Mouse (Mus musculus) spleen, adult 12 weeks (tissue): ENCODE results near the gene Gabrb2.

Experiments
- DNase-seq: peaks from one replicate; pipeline ENCODE4 v3.0.0; 2022; ENCODE audit warnings: low spot score

Gabrb2 gene

DNA sequence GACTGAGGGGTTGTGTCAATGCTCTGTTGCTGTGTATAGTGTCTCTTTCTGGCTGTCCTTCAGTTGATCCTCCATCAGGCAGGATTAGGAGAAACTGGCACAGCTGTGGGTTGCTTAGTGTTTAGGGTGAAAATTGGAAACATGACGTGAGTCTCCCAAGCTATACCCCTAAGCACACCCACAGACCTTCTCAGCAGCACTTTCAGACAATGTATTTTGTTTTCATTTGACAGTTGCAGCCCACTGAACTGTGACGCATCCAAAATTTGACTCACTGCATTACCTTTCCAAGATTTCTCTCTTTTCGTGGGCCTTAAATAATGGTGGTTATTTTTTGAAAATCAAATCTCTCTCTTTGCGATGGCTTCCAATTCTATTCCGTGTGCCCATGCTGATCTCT, 115.7 kb downstream of the Gabrb2 start:
- DNase-seq, result no peak

DNA sequence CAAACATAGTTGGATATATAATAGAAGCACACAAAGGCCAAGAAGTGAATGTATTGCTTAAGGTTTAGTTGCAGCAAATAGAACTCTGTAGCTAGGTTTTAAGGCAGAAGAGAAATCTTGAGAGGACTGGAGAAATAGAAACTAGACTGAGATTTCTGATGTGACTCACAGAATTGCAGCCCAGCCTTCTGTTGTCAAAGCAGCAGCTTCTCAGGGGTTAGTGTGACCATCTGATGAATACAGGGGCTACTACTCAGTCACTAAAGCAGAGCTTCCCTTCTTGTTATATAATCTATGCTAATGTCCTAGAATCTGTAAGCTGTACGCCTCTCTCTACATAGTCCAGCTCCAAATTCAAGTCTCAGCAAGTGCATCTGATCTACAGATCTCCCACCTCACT, 116.3 kb downstream of the Gabrb2 start:
- DNase-seq, result no peak

DNA sequence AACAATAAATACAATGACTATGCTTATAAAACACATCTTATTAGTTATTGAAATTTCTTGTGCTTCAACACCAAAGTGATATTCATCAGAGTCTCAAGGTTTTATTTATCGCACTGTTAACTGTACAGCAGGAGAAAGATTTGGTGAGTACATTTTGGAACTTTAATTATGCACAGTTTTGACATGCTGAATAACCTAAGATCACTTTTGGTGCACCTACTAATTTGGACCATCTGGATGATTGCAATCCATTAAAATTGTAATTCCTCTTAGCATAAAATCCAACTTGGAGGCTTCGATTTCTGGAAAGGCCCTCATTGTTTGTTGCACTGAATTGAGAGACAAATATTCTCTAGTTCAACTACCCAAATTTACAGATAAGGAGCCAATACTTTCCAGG, 123.3 kb downstream of the Gabrb2 start:
- no peak for DNase-seq

DNA sequence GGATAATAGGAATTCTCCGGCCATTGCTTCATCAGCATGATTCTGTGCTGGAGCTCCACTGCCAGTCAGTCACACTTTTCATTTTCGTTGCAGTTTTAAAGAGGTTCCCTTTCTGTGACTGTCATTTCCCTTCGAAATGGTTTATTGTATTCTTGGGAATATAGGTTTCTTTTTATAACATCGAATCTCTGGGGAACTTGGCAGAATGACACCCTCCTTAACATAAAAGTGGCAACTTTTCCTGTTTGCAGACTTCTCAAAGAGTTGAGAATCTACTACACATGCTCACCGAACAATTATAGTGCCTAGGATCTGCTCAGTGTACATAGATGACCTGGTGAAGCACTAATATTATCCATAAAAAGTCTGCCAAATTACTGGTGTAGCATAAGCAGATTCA, 146.5 kb downstream of the Gabrb2 start:
- DNase-seq, result no peak

DNA sequence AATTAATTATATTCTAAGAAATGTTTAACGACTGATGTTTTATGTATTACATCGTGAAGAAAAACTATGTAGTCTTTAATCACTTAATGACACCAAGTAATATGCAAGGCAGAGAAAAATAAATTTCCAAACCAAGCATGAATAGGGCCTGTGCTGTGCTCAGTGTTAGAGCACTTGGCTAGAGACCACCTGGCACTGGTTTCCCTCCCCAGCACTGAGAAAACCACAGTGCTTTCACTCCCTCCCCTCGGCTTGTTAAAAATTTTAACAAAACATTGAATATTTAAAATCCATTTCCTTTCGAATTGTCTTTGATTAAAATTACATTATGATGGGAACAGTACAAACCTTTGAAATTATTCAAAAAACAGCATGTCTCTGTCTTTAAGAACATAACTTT, 151.9 kb downstream of the Gabrb2 start:
- no peak for DNase-seq

DNA sequence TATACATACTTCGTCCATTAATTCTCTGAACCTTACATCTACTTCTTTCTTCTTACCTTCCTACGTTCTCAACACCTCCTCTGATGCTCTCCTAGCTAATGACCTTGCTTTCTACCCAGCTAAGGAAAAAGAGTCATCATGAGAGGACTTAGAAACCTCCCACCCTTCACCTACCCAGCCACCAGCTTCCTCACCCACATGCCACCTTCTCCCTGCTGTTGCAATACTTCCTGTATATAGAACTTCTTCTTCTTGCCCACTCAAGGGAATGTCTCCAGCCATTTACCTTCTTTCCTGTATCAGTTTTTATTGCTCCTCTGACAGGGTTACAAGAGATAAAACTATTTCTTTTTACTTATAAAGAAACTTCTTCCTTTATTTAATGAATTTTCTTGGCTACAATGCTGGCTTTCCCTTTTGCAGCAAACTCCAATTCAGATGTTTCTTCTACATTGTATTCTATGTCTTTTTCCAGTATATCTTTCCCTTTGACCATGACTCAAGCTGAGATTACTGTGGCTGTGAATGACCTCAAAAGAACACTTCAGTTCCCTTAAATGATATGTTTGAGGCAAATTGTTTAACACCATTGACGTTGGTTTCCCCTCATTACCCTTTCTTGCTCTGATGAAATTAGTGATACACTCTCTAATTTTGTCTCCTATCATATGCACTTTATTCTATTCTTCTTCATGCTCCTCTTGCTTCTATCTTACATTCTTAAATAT, 155.8 kb downstream of the Gabrb2 start:
- DNase-seq, result no peak

DNA sequence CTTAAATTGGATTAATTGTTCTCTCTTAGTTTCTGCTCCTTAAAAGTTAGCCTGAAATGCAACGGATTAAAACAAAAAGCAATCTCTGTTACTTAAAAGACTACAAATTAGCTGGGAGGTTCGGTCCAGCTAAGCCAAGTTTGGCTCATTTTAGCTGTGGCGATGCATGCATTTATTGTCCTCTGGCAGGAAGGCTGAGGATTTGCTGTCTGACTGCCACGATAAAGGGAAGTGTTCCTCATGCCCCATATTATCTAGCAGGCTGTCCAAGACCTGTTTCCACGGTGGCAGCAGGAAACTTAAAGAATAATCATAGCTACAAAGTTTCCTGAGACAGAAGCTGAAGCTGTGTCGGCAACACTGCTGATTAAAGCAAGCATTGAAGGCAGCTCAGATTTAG, 160.2 kb downstream of the Gabrb2 start:
- DNase-seq, result no peak

DNA sequence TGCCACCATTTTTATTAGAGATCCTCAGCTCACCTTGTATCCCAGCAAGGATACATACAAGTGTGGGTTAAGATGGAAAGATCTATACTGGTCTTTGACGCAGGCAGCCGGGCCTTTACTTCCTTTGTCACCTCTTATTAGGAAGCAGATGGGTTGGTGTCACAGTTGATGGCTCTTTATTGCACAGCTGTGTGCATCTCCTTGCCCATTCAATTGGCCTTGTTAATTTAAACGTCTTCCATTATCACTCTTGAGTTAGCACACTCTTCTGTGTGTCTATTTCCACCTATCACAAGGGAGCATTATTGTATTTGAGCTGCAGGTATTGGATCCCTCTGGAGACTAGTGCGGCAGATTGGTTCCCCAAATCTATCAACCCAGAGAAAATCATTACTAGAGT, 161.6 kb downstream of the Gabrb2 start:
- no peak for DNase-seq

DNA sequence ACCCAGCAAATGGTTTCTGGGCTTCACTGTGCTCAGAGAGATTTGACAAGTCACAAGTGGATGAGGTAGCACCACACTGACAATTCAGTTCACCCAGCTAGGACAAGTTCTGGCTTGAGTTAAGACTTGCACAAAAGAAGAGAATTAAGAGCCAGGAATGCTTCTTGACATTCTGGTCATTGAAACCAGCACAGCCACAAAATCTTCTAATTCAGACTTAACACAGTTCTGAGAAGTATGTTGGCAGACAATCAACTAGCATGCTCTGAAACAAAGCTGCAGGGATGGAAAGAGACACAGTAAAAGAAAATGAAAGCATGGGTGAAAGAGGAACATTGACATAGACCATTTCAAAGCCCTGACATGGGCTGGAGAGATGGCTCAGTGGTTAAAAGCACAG, 162.2 kb downstream of the Gabrb2 start:
- DNase-seq, result no peak

DNA sequence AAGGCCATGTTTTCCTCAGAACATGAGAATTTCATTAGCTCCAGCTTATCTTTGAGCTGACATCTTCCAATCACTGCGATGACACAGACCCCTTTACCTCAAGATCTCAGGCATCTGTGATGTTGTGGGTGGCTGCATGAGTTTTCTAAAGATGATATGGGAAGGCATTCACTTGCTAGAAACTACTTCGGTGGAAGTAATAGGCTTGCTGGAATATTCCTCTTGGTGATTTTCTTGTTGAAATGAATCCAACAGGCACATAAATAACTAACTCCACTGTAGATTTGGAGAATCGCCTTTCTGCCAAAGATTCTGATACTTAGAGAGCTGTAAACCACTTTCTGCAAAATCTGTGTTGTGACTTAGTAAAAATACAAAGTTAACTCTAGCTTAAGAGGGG, 172.9 kb downstream of the Gabrb2 start:
- DNase-seq, result no peak

DNA sequence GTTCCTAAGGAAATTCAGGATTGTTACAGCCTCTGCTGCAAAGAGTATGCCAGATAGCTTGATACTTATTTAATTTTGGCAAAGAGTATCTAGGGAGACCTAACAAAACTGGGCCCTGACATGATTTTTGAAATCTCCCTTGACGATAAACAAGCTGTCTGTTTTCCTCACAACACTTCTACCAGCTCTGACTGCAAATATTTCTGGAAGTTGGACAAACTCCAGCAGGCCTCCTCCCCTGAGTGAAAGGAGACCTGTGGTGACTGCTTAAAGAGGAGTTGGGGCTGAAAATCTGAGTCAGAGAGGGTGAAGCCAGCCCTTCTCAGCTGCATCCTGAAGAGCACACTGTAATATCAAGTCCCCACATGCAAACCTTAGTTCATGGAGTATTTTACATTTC, 186.7 kb downstream of the Gabrb2 start:
- DNase-seq, result no peak

DNA sequence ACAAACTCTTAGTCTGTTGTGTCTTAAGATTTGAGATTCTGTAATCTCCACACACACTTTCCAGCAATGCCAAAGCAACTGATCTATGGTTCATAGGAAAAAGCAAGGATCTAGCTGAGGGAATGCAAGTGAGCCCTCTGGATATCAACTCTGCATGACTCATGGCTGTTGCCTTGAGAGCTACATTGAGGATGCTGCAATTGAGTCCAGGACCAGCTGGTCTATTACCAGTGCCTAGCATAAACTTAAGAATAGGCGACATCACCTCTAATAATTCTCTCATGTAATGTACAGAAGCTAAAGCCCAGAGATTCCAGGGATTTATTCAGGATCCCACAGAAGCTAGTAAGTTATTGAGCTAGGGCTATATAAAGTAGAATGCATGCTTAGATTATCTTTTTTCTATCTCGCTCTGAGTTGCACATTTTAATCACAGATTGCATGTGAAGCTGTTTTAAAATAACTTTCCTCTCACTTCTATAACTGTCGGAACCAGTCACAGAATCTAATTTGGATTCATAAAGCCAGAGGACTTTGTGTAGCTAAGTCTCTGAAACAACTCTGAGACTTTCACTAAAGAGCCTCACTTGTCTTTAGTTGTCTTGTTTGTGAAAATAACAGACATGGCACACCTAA, 189.7 kb downstream of the Gabrb2 start:
- no peak for DNase-seq

DNA sequence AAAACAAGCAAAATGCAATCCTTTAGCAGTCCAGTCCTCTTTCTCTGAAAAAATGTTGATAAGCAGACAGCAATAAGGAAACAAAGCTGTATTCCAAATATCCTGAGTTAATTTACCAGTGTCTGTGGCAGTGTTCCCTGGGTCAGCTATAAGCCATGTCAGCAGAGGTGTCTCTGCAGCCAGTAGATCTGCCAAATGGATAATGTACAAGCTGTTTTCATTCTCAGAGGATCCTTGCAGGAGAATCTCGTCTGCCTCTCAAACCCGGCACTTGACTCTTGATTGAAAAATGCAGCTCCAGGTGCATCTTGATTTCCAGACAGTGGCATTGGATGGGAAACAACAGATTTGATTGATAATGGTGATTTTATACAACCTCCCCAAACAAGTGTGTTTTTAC, 198.6 kb downstream of the Gabrb2 start:
- DNase-seq, result no peak

DNA sequence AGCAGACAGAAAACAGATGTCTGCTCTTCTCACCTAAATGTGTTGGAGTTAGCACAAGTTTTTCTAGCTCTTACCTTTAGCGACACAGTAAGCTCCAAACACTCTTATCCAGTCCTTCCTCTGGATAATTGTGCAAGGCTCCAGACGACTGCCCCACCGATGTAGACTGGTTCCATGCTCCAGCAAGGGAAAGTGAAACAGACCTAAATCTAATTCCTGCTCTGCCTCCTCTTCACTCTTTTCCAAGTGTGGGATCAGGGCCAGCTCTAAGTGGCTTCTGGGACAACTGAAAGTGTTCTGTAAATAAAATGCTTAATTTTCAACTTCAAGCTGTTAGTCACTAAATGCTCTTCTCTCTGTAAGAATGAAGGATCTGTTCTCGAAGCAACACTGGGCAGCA, 201.6 kb downstream of the Gabrb2 start:
- no peak for DNase-seq

DNA sequence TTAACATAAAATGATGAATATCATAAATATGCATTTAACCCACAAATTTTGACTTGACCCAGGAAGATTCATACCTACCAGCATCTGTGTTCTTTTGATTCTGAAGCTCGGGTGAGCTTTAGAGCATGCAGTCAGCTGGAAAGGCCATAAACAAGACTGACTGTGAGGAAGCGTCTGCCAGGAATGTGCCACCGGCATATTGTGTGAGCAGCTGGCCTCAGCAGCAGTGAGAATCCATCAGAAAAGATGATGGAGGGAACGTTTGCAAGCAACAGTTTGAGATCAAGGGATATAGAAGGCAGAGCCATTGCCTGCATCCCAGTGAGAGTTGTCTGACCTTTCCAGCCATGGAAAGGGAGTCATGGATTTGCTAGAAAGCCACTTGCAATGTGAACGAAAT, 230.6 kb downstream of the Gabrb2 start:
- DNase-seq, result no peak

DNA sequence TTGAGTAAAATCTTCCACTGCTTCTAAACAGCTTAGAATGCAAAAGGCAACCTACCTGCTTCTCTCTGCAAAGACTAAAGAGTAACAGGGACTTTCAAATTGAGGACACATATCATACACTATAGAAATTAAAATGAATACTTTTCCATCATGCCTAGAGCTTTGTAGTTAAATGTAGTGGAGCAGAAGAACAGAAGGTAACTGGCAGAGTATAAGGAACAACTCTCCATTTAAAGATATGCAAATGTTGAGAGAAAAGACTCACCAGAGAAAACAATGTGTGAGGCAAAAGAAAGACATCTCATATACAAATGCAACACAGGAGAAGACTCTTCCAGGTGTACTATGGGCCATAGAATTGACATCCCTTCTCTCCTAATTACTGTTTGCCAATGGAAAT, 232.0 kb downstream of the Gabrb2 start:
- no peak for DNase-seq

DNA sequence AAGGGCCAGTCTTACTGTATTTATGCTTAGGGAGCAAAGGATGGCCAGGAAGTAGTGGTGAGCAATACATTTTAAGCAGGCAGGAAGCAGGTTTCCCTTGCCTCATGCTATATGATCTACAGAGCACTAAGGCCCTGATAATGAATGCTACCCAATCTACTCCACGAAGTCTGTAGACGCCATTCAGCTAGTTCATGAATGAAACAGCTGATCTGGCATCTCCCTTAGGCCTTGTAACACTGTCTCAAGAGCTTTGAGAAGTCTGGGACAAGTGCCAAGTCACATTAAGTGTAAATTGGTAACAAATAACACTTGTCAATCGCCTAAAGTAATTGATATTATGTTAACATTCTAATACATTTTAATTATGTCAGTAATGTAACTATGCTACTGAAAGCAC, 234.6 kb downstream of the Gabrb2 start:
- DNase-seq, result no peak

DNA sequence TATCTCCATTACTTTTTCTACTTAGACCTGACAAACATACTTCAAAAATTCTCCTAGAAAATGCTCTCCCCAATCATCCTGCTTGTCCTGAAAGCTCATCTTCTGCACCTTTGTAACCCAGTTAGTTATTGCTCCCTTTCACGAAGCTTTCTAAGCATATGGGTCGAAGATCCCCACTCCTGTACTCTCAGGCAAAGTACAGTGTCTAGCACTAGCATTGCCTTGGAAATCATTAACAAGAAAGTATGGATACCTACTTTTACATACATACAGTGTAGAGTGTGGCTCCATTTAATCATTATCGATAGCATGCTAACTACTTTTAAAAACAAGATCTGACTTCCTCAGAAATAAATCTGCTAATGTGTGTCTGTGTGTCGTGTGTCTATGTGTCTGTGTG, 249.1 kb downstream of the Gabrb2 start:
- DNase-seq, result no peak
